Mouse (Mus musculus) urinary bladder, adult 2 months (tissue): ENCODE measurements around the gene Pak3. TPM values are rescaled to one million over a fixed set of nuclear protein-coding genes. Genes with fewer than 3 reads are reported as not detected.
"Not testable (repeated sequence)": the region's sequence is repeated elsewhere in the genome, so short reads cannot be mapped to it uniquely, and the experiment has no call there.

Experiments
- DNase-seq: peaks from one replicate; pipeline ENCODE4 v3.0.0; 2022; ENCODE audit warnings: low spot score
- polyA plus RNA-seq: library from polyadenylated mRNA; depleted of rRNA; stranded (reverse); fragments of >200 nt; gene quantifications from 2 replicates; pipeline ENCODE4 v1.2.3, GENCODE M21; 2012; rRNA removed

The Pak3 gene
- polyA plus RNA-seq = 1.1 and 1.3 TPM in 2 replicates

GRCm38 (mm10) chrX:143518168-143518901 lies at the start of gene Pak3:
Gene Pak3 (plus strand): TSS chrX:143518591.
- DNase-seq = no peak

DNA sequence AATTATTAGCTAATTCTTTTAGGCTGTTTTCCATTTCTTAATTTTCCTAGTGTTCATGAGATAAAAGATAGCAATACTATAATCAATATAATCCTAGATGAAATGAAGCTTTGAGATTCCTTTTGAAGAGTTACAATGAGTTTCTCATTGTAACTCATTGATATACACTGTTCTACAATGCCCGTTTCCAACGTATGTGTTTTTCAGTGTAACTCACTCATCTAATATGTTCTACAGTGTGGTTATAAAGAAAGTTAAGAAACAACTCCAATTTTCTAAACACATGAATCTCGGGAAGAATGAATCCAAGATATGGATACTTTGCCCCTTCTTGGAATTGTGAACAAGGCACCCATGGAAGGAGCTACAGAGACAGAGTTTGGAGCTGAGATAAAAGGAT lies 35.5 kb upstream of the Pak3 start:
- DNase-seq = peak; percentile 37

- DNase-seq = no peak
These were observed 17.2 kb upstream of the Pak3 start for GRCm38 (mm10) chrX:143501053-143501695.

DNA sequence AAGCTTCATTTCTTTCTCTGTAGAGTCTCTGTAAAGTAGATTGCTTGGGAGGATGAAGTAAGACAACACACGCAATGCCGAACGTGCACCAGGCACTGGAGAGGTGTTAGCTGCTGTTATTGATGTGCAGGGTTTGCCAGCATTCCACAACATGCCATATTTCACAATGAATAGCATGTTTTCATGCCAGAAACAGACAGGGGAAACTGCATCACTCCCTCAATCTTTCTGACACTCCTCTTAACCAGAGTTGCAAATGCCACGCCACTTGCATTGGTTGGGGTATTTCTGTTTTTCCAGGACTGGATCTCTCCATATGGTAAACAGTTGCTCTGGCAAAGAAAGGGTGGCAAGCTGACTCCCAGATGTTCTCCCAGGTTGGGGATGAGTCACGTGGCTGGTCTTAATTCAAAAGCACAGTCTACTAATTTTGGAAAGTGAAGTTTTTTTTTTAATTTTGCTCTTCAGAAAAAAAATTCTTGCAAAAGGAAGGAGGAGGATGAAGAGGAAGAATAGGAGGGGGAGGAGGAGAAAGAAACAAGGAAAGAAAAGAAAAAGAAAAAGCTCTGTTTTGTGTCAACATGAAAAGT lies 16.5 kb upstream of the Pak3 start:
- DNase-seq = no peak

- DNase-seq = no peak
These were observed 526 bp downstream of the Pak3 start for GRCm38 (mm10) chrX:143518917-143519316.

GRCm38 (mm10) chrX:143519454-143519853 lies 1.1 kb downstream of the Pak3 start:
- DNase-seq = not testable (repeated sequence)

DNA sequence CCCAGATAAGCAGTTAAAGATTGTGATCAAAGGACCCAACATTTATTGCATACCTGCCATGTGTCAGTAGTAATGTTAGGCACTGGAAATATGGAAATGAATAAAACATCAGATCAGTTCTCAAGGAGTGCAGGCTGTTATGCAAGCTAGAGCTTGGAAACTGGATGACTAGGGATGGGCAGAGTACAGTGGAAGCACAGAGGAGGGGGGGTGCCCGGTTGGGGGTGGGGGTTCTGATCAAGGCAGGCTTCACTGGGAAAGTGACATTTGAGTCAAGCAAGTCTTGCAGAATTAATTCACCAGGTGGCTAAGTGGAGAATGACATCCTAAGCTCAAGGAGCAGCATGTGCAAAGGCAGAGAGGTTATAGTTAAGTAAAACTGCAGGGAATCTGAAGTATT lies 1.8 kb downstream of the Pak3 start:
- DNase-seq = no peak

DNA sequence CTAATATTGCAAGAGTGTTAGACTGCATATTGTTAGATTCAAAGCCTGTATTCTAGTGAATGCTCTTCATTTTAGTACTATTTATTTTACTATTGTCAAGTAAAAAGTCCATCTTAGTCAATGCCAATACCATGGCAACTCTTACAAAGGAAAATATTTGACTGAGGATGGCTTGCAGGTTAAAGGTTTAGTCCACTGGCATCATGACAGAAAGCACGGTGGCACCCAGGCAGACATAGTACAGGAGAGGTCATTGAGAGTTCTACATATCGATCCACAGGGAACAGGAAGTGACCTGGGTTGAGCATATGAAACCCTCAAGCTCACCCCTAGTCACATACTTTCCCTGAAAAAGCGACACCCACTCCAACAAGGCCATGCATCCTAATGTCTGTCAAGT lies 13.9 kb downstream of the Pak3 start:
- no peak for DNase-seq

GRCm38 (mm10) chrX:143533574-143533973 lies 15.2 kb downstream of the Pak3 start:
- no peak for DNase-seq

- no peak for DNase-seq
These were observed 24.4 kb downstream of the Pak3 start for GRCm38 (mm10) chrX:143542756-143543155.

DNA sequence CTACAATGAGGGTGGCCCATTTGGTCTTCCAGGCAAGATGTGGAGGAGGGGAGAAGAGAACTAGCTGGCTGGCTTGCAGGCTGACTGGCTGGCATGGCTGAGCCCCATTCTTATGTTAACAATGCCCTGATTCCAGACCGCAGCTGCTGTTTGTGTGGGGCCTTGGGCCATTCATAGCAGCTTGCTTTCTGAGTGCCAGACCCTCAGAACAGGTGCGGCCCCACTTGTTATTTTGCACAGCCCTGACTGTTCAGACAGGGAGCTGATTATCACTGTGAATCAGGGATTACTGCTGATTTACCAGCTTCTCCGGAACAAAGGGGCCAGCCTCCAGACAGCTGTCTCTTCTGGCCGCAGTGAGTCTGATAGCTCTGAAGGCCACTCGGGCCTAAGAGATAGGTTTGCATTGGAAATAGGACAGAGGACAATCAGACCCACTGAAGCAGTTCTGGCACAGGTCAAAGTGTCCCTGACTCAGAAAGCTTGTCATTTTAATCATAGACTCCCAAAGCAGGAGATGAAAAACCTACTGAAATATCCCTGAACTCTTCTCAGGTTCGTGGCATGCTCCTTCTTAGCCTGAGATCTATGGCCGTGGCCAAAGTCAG lies 24.9 kb downstream of the Pak3 start:
- DNase-seq = no peak

- no peak for DNase-seq
These were observed 55.3 kb downstream of the Pak3 start for GRCm38 (mm10) chrX:143573691-143574090.

- DNase-seq = no peak
These were observed 61.5 kb downstream of the Pak3 start for GRCm38 (mm10) chrX:143579925-143580324.

- DNase-seq = no peak
These were observed 62.1 kb downstream of the Pak3 start for GRCm38 (mm10) chrX:143580458-143580959.

DNA sequence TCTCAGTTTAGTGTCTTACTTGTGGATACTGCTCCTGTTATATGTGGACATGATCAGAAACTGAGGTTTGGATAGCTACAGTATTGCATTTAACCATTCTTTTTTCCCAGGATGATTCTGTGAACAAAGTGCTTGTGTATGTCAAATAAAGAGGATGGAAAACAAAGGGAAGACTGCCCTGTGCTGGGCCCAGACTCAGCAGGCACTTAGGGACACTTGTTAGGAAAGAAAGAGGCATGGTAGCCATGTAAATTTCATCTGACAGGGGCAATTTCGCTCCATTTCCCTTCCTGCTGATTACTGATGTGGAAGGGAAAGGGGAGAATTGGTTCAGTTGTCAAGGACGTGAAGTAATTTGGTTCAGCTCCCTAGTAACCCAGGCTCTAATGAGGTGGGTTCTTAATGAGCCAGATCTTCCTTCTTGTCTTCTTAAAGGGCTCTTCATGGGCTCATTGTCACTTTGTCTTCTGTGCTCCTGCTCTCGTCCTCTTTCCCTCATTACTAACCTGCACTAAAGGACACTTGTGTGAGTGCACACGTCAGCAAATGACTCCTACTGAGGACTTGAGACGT lies 88.6 kb downstream of the Pak3 start:
- DNase-seq = no peak

DNA sequence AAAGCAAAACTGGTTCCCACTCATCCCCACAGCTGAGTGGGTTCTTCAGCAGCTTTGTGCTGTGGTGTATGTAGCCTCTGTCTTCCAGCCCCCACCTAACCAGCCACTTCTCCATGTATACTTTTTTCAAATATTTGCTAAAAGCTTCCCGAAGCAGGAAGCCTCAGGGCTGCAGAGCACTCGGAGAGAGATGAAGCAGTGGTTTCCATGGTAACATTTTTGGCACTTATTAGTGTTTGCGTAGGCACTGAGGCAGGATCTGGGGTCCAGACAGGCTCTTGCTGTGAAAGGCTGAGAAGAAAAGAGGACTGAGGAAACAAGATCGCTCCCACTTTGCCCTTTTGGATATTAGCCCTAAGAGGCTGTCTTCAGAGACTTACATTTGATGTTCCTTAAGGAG lies 100.3 kb downstream of the Pak3 start:
- no peak for DNase-seq

DNA sequence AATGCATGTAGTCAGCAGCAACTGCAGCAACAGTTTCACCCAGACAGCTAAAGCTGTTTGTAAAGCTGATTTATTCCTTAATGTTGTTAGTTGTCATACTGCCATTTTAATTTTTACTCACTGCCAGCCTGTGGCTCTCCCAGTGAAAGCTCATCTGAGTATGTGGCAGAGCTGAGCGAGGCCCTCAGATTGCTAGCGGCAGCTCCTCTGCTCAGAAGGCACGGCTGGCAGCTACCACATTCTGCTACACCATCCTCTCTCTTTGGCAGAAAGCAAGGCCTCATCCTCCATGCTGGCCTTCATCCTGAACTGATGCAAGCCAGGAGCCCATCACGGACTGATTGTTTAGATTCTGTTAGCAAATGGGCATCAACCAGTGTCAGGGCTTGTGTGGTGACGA lies 109.4 kb downstream of the Pak3 start:
- DNase-seq = no peak

DNA sequence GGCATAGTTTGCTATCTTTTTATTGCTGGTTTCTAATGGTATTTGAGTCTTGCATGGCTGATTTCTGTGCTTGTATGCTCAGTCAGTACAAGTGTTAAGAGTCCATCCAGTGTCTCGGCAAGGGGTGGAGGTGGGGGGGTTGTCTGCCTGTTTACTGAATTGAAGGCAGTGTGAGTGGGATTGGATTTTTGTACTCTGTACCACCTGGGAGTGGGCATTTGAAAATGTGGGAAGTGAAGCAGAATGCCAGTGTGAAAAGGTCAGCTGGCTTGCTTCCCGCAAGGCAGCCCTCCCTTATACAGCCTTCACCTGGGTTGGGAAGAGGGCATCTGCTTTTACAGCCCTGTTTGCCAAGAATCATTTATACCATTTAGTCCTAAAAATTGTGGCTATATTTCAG lies 125.5 kb downstream of the Pak3 start:
- no peak for DNase-seq

DNA sequence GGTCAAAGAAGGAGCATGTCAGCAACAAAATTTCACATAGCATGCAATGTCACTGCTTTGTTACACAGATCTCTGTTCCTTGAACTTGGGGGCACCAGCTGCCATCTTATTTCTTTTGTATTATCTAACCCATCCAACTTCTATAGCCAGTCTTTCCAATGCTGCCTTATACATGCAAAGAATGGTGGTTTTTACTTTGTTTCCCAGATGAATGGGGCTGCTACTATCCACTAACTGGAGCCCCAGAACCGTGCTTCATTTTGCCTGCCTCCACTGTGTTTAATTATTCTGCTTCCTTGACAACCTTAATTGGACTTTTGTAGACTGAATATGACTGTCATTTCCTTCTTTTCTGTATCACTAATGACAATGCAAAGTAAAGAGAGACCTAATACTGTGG lies 126.4 kb downstream of the Pak3 start:
- DNase-seq = no peak

DNA sequence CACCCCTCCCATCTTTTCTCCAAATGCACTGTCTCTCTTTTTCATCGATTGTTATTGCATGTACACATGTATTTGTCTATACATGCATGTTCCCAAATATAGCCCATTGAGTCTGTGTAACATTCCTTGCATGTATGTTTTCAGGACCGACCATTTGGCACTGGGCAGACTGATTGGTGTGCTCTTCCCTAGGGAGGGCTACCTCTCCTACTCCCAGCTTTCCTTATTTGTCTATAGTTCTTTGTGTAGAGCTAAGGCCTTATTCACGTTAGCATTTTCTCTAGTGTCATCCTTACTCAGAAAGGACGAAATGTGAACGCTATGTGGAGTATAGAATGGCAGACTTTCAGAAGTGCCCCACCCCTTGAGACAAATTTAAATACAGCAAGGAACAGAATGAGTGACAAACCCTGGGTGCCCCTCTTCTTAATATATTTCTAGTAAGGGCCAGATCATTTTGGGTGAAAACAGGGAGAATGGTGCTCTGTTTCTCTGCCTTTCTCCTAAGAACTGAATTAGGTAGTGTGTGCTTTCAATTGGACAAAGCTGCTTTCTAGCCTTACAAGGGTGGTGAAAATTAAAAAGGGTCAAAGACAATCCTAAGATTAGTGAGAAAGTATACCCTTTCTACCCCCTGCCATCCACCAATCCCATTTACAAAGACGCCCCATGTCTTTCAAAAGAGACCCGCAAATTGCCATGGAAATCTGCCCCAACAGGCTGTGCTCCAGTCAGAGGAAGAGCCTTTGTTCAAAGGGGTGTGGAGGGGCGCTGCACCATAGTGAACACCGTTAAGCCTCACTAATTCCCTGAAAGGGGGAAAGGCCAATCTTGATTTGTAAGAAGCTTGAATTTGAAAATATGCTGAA lies 136.2 kb downstream of the Pak3 start:
- DNase-seq = no peak

- no peak for DNase-seq
These were observed 136.7 kb downstream of the Pak3 start for GRCm38 (mm10) chrX:143655177-143655492.
